Mouse (Mus musculus) myocyte (in vitro differentiated cells): Measurements from ENCODE around the gene Cxcr6. TPM values are rescaled to one million over a fixed set of nuclear protein-coding genes. Genes with fewer than 3 reads are reported as not detected.

Source experiments
- H3K27me3 ChIP-seq: one replicate; pipeline ENCODE4 v1.6.1; 2011; ENCODE audit not compliant: control insufficient read depth, insufficient read depth, insufficient read length
- H3K36me3 ChIP-seq: one replicate; pipeline ENCODE4 v1.6.1; 2011; ENCODE audit not compliant: control insufficient read depth, insufficient read depth
- H3K4me2 ChIP-seq: one replicate; pipeline ENCODE4 v1.6.1; 2011; ENCODE audit warnings: low read depth, control low read depth
- H3K4me3 ChIP-seq: one replicate; pipeline ENCODE4 v1.5.1; 2011; ENCODE audit warnings: mild to moderate bottlenecking, control low read depth, moderate library complexity
- H3K79me2 ChIP-seq: one replicate; pipeline ENCODE4 v1.6.1; 2011; ENCODE audit not compliant: control insufficient read depth, insufficient read depth
- H3ac ChIP-seq: one replicate; pipeline ENCODE4 v1.6.1; 2011; ENCODE audit not compliant: control insufficient read depth, insufficient read length
- CEBPB ChIP-seq: IDR thresholded peaks from 2 replicates; pipeline ENCODE4 v1.6.1; 2011; ENCODE audit warnings: mild to moderate bottlenecking, moderate library complexity; ENCODE audit not compliant: poor library complexity, insufficient read depth, severe bottlenecking
- E2F4 ChIP-seq: IDR thresholded peaks from one replicate; pipeline ENCODE4 v1.6.1; 2011; ENCODE audit warnings: mild to moderate bottlenecking, control low read depth, moderate library complexity; ENCODE audit not compliant: insufficient read depth
- MAX ChIP-seq: IDR thresholded peaks from one replicate; pipeline ENCODE4 v1.6.1; 2011; ENCODE audit warnings: low read depth, mild to moderate bottlenecking, control low read depth
- MYOD1 ChIP-seq, 3 experiments: IDR thresholded peaks; one replicate each; pipeline ENCODE4 v1.6.1; 2011; ENCODE audit warnings: control low read depth in 2 of 3, low read depth in 2 of 3, mild to moderate bottlenecking in 2 of 3, moderate library complexity in 1 of 3; ENCODE audit not compliant: insufficient read length in 2 of 3, control insufficient read depth in 1 of 3
- MYOG ChIP-seq, 3 experiments: IDR thresholded peaks; one replicate each; pipeline ENCODE4 v1.6.1; 2011; ENCODE audit warnings: control low read depth in 2 of 3, low read depth in 2 of 3, mild to moderate bottlenecking in 2 of 3; ENCODE audit not compliant: insufficient read length in 2 of 3, control insufficient read depth in 1 of 3, insufficient read depth in 1 of 3
- POLR2A ChIP-seq: IDR thresholded peaks from one replicate; pipeline ENCODE4 v1.6.1; 2011; ENCODE audit warnings: low read depth, mild to moderate bottlenecking, control low read depth, moderate library complexity; ENCODE audit not compliant: insufficient read length
- POLR2AphosphoS2 ChIP-seq: IDR thresholded peaks from one replicate; pipeline ENCODE4 v1.6.1; 2011; ENCODE audit warnings: low read depth, control low read depth; ENCODE audit not compliant: insufficient read length
- REST ChIP-seq: IDR thresholded peaks from one replicate; pipeline ENCODE4 v1.6.1; 2011; ENCODE audit warnings: mild to moderate bottlenecking, control low read depth, moderate library complexity; ENCODE audit not compliant: insufficient read depth, insufficient read length
- SRF ChIP-seq: IDR thresholded peaks from one replicate; pipeline ENCODE4 v1.6.1; 2011; ENCODE audit warnings: low read depth; ENCODE audit not compliant: control insufficient read depth, insufficient read length
- TCF12 ChIP-seq: IDR thresholded peaks from one replicate; pipeline ENCODE4 v1.6.1; 2011; ENCODE audit warnings: mild to moderate bottlenecking, control low read depth; ENCODE audit not compliant: poor library complexity, insufficient read depth, severe bottlenecking
- TCF3 ChIP-seq: IDR thresholded peaks from one replicate; pipeline ENCODE4 v1.6.1; 2011; ENCODE audit warnings: low read depth, control low read depth; ENCODE audit not compliant: insufficient read length
- USF1 ChIP-seq: IDR thresholded peaks from one replicate; pipeline ENCODE4 v1.6.1; 2011; ENCODE audit warnings: low read depth, mild to moderate bottlenecking, control low read depth, moderate library complexity
- polyA plus RNA-seq: library from polyadenylated mRNA; unstranded; fragments of >200 nt; fragmentation: generic; extraction: Trizol; gene quantifications from one replicate; pipeline ENCODE4 v1.2.1, GENCODE M21; 2012; ENCODE audit warnings: missing spikeins

The Cxcr6 gene
- polyA plus RNA-seq, 1 experiment = 0.52 TPM

DNA sequence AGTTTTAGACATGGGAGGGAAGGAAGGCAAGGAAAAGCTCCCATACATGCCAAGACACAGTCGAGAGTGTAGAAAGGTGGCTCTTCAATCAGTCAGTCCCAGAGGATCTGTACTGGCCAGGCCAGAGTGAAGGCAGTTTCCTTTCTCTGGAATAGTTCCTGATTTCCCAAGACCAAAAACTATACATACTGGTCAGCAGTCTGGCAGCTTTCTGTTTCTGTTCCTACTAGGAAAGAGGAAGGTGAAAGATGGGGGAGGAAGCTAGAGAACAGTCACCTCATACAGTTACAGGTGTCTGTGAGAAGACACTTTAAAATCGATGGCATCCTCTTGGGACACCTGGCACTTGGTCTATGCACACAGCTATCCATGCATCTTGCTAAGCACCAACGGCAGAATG lies 9.2 kb downstream of the Cxcr6 start:
- no peak for TF ChIP-seq TCF3
- no peak for TF ChIP-seq REST
- TF ChIP-seq TCF12 = no peak
- no peak for TF ChIP-seq MYOG (IDR thresholded peaks at IDR 0.05; ENCODE audit: control insufficient read depth in 1 of 3, insufficient read depth in 1 of 3, insufficient read length in 2 of 3, low read depth in 2 of 3)
- no peak for TF ChIP-seq POLR2A
- TF ChIP-seq E2F4 = no peak
- no peak for TF ChIP-seq USF1
- no peak for TF ChIP-seq CEBPB
- TF ChIP-seq SRF = no peak
- Histone ChIP-seq H3ac (no peak overlapping the region), H3K4me3 (no peak overlapping the region), H3K27me3 (no peaks in the 10 kb centered on the region), H3K36me3 (peaks cover 16% of the 10 kb centered on the region), H3K79me2 (no peaks in the 10 kb centered on the region), H3K4me2 (peak overlapping the region; percentile 42)

DNA sequence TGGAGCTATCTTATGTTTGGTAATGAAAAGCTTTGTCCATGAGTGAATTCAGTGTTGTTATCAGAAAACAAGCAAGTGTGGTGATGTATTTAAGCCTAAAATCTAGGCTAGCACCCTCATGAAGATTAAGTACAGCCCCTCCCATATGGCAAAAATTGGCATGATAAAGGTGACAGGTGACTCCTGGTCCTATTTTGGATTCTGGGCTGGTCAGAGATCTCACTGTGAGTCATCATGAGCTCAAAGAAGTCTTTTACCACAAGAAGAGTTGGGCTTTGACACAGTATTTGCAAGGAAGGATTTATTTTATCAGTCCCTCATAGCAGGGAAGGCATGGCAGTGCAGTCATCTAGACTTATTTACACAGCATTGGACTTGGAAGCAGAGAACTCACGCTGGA lies 9.7 kb downstream of the Cxcr6 start:
- H3ac ChIP-seq = no peak overlapping the region
- peak overlapping the region; percentile 42 for H3K4me2 ChIP-seq
- H3K27me3 ChIP-seq = no peaks in the 10 kb centered on the region
- no peak overlapping the region for H3K4me3 ChIP-seq
- peaks cover 12% of the 10 kb centered on the region for H3K36me3 ChIP-seq
- H3K79me2 ChIP-seq = no peaks in the 10 kb centered on the region
- peak in 1 of 3 experiments; percentile 53 for TF ChIP-seq MYOD1 (IDR thresholded peaks at IDR 0.05; ENCODE audit: control insufficient read depth in 1 of 3, insufficient read length in 2 of 3, low read depth in 2 of 3)
- TF ChIP-seq REST = no peak

DNA sequence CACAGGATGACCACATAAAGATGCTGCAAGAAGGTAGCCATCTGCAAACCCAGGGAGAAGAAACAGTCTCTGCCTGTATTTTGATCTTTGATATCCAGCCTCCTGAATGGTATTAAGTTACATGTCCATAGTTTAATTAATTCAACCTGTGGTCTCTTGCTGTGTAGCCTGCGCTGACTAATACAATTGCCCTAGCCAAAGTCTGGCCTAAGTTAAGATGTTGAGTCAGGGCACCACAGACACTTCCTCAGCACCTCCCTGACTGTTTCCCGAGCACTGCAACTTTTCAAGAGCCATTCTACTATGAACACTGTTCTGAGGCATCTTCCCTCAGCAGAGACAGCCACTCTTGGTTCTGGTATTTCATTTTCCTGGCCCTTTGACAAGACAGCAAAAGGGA lies 12.3 kb downstream of the Cxcr6 start:
- TF ChIP-seq MYOG (IDR thresholded peaks at IDR 0.05; ENCODE audit: control insufficient read depth in 1 of 3, insufficient read depth in 1 of 3, insufficient read length in 2 of 3, low read depth in 2 of 3) = no peak
- TF ChIP-seq SRF = no peak
- no peak for TF ChIP-seq TCF12
- TF ChIP-seq POLR2AphosphoS2 = no peak
- no peak for TF ChIP-seq REST
- TF ChIP-seq CEBPB = no peak
- no peak for TF ChIP-seq MYOD1 (IDR thresholded peaks at IDR 0.05; ENCODE audit: control insufficient read depth in 1 of 3, insufficient read length in 2 of 3, low read depth in 2 of 3)
- no peak for TF ChIP-seq USF1
- TF ChIP-seq POLR2A = no peak
- no peak for TF ChIP-seq TCF3
- no peak for TF ChIP-seq MAX
- no peak for TF ChIP-seq E2F4
- peaks cover 12% of the 10 kb centered on the region for H3K36me3 ChIP-seq
- H3K79me2 ChIP-seq = no peaks in the 10 kb centered on the region
- no peak overlapping the region for H3K4me3 ChIP-seq
- H3K4me2 ChIP-seq = peak overlapping the region; percentile 49
- H3K27me3 ChIP-seq = no peaks in the 10 kb centered on the region
- no peak overlapping the region for H3ac ChIP-seq

DNA sequence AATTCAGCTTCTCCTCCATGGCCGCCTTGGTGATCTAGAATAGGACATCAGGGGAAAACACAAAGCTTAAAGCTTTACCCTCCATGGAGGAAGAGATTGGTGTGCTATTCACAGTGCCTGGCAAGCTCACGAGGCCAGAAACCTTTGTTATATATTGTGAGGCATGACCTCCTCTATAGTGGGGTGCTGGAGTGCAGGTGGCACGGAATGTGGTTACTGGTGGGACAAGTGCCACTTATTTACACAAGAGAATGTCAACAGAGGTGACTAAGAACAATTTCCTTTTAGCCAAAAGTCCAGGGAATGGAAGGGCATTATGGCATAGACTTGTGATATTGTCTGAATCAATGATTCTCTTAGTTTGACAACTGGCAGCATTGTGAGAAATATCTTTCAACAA lies 20.4 kb downstream of the Cxcr6 start:
- Histone ChIP-seq H3ac (no peak overlapping the region), H3K4me2 (no peak overlapping the region), H3K36me3 (peaks cover 35% of the 10 kb centered on the region), H3K79me2 (no peaks in the 10 kb centered on the region), H3K4me3 (no peak overlapping the region), H3K27me3 (no peaks in the 10 kb centered on the region)
- no peak for TF ChIP-seq USF1
- no peak for TF ChIP-seq TCF3
- no peak for TF ChIP-seq CEBPB
- no peak for TF ChIP-seq POLR2A
- TF ChIP-seq SRF = no peak
- no peak for TF ChIP-seq MAX
- TF ChIP-seq MYOG (IDR thresholded peaks at IDR 0.05; ENCODE audit: control insufficient read depth in 1 of 3, insufficient read depth in 1 of 3, insufficient read length in 2 of 3, low read depth in 2 of 3) = no peak
- TF ChIP-seq E2F4 = no peak
- TF ChIP-seq TCF12 = no peak
- TF ChIP-seq POLR2AphosphoS2 = no peak
- no peak for TF ChIP-seq MYOD1 (IDR thresholded peaks at IDR 0.05; ENCODE audit: control insufficient read depth in 1 of 3, insufficient read length in 2 of 3, low read depth in 2 of 3)

DNA sequence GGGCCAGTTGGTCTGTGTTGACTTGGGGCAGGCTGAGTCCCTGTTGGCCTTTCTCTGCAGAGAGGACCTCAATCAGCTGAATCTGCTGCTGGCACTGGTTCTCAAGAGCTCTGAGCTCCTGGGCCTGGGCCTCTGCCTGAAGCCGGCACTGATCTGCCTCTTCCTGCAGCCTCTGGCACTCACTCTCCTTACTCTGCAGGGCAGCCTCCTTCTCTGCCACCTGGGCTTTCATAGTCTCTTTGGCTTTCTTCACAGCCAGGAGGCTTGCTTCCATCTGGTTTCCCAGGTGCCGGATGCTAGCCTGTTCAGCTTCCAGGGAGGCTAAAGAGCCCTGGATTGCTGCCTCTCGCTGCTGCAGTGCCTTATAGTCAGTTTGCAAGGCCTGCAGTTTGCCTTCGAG lies 22.6 kb downstream of the Cxcr6 start:
- Histone ChIP-seq H3K36me3 (peaks cover 35% of the 10 kb centered on the region), H3K27me3 (no peaks in the 10 kb centered on the region)

More for the DNA sequence above, 22.6 kb downstream of the Cxcr6 start:
- TF ChIP-seq MYOD1 (IDR thresholded peaks at IDR 0.05; ENCODE audit: control insufficient read depth in 1 of 3, insufficient read length in 2 of 3, low read depth in 2 of 3) = no peak
- no peak for TF ChIP-seq SRF
- TF ChIP-seq TCF12 = no peak
- TF ChIP-seq CEBPB = no peak
- no peak for TF ChIP-seq POLR2AphosphoS2
- TF ChIP-seq MYOG (IDR thresholded peaks at IDR 0.05; ENCODE audit: control insufficient read depth in 1 of 3, insufficient read depth in 1 of 3, insufficient read length in 2 of 3, low read depth in 2 of 3) = no peak
- TF ChIP-seq USF1 = no peak
- TF ChIP-seq REST = no peak
- H3K79me2 ChIP-seq = no peaks in the 10 kb centered on the region
- no peak overlapping the region for H3ac ChIP-seq
- no peak overlapping the region for H3K4me3 ChIP-seq
- H3K4me2 ChIP-seq = no peak overlapping the region
